Mouse (Mus musculus) embryo, embryonic 10.5 days (tissue): ENCODE results near the gene Ptges3l.
A peak's percentile ranks its signal among the peaks of the same experiment; 100 is the strongest.
"Not testable (repeated sequence)": the region's sequence is repeated elsewhere in the genome, so short reads cannot be mapped to it uniquely, and the experiment has no call there.

Source experiments
- DNase-seq: peaks from one replicate; pipeline ENCODE4 v3.0.0-alpha.2; 2015; ENCODE audit warnings: low spot score

Ptges3l gene

DNA sequence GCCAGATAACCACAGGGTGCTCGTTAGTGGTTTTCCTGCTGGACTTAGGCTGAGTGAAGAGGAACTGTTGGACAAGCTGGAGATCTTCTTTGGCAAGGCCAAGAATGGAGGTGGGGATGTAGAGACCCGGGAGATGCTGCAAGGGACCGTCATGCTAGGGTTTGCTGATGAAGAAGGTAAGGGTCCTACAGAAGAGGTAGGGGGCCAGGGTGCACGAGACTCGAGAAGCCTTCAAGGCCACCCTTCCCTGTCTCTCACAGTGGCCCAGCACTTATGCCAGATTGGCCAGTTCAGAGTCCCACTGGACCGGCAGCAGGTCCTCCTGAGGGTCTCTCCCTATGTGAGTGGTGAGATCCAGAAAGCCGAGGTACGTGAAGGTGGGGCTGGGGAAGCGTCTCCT is 32.5 kb upstream of the Ptges3l start:
- DNase-seq = no peak

DNA sequence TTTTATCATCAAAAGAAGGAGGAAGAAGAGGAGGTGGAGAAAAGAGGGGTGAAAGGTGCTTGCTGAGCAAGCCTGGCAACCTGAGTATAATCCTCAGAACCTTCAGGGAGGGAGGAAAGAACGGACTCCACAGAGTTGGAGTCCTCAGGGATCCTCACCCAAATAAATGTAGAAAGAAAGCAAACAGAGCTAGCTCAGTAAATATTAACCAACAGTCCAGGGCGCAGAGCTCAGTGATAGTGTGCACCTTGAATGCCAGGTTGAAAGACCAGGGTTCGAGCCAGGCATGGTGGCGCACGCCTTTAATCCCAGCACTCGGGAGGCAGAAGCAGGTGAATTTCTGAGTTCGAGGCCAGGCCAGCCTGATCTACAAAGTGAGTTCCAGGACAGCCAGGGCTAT is 30.5 kb upstream of the Ptges3l start:
- DNase-seq = no peak

DNA sequence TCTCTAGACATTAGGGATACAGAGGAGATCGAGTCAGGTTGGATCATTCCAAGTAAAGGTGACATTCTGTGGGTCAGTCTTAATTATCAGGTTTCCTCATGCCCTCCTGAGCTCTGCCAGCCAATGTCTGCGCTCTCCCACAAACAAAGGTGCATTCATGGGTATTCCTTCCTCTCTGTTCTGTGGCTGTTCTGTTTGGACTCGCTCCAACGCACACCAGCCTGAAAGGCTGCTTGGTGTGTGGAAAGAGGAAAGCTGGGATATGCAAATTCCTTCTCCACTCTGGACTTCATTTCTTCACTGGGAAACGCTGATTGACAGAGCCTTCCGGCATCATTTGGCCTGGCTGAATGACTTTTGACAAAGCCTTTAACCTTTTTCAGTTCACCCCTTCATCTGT is 29.6 kb upstream of the Ptges3l start:
- DNase-seq = no peak

DNA sequence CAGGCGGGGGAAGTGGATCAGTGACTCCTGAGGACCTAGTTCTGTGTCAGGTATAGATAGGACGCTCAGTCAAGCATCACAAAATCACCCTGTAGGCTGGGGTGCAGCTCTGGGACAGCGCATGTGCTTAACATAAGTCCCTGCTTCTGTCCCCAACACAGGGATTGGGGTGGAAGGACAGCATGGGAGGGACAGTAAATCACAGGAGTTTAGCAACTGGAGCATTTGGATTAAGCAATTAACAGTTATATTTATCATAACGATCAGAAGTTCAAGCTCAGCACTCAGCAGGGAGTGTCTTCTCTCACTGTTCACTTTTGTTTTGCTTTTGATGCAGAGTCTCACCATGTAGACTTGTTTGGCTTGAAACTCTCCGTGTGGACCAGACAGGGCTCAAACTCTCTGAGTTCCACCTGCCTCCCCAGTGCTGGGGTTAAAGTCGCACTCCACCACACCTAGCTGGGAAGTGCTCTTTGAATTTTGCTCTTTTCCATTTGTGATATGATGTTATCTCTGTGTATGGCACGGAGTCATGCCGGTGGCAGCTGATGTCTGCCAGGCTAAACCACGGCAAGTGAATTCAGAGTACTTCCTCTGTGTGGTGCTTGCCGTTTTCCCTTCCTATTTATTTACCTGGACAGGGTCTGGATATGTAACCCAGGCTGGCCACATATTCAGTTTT is 27.1 kb upstream of the Ptges3l start:
- DNase-seq = no peak

DNA sequence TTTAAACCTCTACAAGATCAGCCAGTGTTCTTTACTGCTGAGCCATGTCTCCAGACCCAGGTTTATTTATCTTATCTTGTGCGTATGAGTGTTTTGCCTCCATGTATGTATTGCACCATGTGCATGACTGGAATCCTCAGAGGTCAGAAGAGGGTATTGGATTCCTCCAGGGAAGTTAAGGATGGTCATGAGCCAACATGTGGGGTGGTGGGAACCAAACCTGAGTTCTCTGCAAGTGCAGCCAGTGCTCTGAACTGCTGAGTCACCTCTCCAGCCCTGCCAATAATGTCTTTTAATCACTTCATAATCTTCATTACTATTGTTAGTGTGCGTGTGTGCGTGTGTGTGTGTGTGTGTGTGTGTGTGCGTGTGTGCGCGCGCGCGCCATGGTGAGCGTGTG is 26.4 kb upstream of the Ptges3l start:
- no peak for DNase-seq

DNA sequence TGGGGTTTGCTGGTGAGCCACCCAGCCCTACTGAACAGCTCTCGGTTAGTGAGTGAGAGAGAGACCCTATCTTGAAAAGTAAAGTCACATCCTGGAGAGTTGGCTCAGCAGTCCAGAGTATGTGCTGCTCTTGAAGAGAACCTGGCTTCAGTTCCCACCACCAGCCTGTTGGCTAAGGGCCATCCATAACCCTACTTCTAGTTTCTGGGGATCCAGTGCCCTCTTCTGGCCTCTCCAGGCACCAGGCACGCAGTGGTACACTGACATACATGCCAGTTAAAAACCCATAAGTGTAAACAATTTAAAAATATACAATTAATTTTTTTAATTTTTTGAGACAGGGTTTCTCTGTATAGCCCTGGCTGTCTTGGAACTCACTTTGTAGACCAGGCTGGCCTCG is 25.3 kb upstream of the Ptges3l start:
- DNase-seq = no peak

DNA sequence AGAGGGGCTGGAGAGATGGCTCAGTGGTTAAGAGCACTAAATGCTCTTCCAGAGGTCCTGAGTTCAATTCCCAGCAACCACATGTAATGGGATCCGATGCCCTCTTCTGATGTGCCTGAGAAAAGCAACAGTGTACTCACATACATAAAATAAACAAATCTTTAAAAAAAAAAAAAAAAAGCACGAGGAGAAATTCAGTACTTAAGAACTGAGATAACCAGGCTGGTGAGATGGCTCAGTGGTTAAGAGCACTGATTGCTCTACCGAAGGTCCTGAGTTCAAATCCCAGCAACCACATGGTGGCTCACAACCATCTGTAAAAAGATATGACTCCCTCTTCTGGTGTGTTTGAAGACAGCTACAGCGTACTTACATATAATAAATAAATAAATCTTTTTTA is 24.5 kb upstream of the Ptges3l start:
- not testable (repeated sequence) for DNase-seq

DNA sequence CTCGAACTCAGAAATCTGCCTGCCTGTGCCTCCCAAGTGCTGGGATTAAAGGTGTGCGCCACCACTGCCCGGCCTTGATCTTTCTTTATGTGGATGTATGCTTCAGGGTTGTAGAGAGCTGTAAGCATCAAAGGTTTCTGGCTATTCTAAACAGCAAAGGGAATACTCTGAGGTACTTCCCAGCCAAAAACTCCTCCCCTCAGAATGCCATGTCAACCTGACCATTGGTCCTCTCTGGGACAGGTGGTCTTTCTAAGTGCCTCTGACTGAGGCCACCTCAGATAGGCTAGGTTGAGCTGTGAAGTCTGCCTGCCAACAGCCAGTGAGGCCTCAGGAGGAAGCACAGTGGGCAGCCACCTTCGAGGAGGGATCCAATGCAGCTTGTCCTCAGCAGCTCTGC is 23.8 kb upstream of the Ptges3l start:
- no peak for DNase-seq

DNA sequence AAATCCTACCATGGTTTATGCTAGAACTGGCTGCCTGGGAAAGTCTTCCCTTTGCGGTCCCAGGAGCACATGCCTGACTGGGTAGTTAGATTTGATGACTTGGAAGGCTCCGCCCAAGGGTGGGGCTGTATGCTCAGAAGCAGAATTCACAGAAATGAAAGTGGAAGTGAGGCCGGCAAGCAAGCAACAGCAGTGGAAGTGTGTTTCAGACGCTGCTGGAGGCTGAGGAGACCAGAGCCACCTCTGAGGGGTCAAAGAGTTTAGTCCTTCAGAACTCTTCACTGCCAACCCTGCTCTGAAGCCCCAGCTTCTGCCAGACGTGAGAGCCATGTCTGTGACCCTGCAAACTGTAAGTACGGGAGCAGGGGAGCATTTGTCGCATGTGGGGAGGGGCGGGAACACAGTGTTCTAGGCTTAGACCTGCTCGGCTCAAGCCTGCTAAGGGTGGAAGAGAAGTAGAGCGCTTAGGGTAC is 23.2 kb upstream of the Ptges3l start, which contains the start of gene Ifi35:
Gene Ifi35 (plus strand): TSS at position 134 of the 473 bp plus-strand sequence.
- DNase-seq = peak; percentile 49

DNA sequence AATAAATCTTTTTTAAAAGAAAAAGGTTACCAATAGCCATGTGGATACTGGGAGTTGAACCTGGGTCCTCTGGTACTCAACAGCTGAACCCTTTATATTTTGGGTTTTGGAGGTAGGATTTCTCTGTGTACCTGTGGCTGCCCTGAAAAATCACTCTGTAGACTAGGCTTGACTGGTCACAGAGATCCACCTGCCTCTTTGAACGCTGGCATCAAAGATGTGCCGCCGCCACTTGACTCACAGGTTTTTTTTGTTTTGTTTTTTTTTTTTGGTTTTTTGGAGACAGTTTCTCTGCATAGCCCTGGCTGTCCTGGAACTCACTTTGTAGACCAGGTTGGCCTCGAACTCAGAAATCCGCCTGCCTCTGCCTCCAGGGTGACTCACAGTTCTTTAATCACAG is 22.7 kb upstream of the Ptges3l start:
- no peak for DNase-seq

DNA sequence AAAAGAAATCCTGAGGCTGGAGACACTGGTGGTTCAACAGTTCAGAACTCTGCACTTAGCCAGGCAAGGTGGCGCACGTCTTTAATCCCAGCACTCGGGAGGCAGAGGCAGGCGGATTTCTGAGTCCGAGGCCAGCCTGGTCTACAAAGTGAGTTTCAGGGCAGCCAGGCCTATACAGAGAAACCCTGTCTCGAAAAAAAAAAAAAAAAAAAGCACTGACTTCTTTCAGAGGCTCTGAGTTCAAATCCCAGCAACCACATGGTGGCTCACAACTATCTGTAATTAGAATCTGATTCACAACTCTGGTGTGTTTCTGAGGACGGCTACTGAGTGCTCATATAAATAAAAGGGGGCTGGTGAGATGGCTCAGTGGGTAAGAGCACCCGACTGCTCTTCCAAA is 21.7 kb upstream of the Ptges3l start:
- not testable (repeated sequence) for DNase-seq

DNA sequence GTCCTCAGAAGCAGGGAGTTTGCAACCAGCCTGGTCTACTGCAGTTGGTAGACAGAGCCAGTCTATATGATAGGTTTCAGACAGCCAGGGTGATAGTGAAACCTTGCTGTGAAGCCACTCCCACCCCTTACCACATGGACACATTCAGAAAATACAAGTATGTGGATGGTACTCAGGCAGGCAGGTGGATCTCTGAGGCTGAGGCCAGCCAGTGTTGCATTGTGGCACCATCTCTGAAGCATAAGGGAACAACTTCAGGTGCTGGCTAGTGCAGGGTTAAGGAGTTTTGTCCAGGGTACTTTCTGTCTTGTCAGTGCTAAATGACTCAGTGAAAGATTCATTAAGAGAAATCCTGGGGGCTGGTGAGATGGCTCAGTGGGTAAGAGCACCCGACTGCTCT is 21.2 kb upstream of the Ptges3l start:
- DNase-seq = no peak

DNA sequence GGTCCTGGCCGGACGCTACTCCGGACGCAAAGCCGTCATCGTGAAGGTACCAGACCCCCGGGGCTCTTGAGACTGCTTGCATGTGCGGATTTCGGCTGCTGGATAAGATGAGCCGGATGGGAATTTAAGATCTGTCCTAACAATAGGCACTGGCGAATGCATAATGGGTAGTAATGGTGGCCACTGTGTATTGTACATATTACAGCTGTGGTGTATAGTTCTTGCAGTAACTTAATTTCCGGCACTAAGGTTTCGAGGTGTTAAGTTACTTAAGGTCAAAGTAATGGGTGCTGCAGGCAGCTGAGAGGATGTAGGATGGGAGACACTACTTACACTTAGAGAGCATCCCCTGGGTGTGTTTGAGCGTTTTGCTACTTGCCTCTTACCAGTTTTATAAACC is 17.6 kb upstream of the Ptges3l start:
- DNase-seq = no peak

DNA sequence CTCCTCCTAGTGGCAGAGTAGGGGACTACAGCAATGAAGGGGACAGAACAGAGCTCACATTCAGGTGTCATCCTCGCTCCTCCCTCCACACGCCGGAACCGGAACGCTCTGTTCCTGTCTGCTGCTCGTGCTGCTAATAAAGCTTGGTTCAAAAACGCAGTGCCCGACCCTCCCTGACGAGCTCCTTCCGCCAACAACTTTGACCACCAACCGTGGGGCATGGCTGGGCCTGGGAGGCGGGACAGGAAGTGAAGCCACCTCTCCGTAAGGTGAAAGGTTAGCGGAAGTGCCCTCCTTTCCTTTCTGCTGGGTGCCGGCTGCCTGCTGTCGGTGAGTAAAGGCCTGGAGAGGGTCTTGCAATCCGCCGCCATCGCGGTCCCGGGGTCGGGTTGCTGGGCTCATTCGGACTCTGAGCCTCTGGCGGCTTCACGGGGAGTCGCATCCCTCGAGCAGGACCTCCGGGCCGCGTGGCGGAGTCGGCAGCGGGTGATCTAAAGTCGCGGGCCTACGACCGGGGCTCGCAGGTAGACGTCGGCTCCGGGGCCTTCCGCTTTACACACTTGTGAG is 17.1 kb upstream of the Ptges3l start, which contains the start of gene Rpl27:
Gene Rpl27 (plus strand): TSS at position 172 of the 567 bp plus-strand sequence.
- DNase-seq = peak; percentile 99

DNA sequence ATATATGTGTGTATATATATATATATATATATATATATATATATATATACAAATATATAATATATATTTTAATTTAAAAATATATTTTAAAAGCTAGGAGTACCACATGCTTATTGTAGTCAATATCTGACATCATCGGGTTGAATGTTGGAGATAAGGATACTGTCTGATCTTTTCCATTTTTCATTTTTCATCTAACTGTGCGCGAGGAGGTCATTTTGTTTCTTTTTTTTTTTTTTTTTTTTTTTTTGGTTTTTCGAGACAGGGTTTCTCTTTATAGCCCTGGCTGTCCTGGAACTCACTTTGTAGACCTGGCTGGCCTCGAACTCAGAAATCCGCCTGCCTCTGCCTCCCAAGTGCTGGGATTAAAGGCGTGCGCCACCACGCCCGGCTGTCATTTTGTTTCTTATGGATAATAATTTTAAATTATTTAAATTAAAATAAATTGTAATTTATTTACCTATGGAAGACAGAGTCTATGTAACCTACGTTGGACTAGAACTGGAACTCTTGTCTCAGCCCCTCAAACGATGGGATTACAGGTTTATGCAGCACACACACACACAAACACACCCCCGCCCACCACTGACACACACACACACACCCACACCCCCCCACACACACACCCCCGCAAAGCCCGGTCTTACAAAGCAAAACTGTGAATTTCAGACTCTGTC is 16.5 kb upstream of the Ptges3l start:
- not testable (repeated sequence) for DNase-seq

DNA sequence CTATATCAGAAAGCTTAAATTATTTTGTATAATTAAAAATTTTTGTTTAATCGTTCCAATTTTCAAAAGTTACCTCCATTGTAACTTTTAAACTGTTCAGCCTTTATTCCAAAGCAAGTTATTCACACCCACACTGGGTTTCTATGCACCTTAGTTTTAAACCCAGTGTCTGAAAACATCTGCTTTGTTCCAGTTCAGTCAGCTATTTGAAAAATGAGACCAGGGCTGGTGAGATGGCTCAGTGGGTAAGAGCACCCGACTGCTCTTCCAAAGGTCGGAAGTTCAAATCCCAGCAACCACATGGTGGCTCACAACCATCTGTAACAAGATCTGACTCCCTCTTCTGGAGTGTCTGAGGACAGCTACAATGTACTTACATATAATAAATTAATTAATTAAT is 12.9 kb upstream of the Ptges3l start:
- DNase-seq = not testable (repeated sequence)

DNA sequence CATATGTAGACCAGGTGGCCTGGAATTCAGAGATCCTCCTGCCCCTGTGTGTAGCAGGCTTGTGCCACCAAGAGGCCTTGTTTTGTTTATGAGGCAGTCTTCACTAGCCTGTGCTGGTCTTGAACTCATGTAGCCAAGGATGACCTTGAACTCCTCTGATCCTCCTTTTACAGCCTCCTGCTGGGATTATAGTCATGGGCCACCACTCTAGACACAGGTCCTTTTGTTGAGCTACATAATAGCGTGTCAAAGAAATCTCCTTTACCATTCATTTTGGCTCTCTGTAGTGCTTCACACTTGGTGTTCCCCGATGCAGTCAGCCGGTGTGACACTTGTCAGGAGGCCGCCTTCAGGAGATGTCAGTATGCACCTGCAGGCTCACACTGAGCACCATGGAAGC is 11.8 kb upstream of the Ptges3l start:
- DNase-seq = no peak

DNA sequence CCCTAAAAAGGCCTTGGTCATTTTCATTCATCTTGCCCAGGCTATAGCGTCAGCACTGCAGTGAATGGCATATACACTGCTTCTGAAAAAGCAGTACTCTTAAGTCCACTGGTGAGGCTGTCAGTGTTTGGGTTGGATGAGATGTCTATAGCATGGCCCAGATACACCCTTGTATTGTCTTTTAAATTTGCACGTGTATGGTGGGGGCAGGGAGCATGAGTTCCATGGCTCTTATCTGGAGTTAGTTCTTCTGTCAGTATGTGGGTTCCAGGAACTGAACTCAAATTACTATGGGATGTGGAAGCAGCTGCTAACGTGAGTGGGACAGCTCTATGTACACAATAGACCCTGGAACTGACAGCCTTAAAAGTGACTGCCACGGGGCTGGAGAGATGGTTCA is 10.7 kb upstream of the Ptges3l start:
- no peak for DNase-seq

DNA sequence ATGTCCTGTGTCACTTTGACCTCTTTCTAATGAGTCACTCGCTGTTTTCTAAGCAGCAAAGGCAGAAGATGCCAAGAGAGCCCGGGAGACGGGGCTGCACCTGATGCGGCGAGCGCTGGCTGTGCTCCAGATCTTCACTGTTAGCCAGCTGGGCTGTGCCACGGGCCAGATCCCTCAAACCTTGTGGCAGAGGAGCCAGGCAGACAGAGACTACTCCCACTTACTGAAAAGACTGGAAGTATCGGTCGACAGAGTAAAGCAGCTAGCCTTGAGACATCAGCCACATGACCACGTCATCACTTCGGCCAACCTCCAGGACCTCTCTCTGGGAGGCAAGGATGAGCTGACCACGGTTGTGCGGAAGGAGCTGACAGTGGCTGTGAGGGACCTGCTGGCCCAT is 8.3 kb upstream of the Ptges3l start:
- no peak for DNase-seq

DNA sequence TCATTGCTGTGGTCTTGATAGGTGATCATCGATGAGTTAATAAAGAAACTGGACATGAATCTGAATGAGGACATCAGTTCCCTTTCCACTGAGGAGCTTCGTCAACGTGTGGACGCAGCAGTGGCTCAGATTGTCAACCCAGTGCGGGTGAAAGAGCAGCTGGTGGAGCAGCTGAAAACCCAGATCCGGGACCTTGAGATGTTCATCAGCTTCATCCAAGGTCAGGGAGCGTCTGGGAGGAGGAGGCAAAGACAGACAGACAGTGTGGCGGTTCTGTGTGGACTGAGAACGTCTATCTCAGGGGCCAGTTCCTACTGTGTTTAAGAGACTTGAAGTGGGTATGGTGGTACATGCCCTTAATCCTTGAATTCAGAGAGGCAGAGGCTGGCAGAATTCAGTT is 6.2 kb upstream of the Ptges3l start:
- no peak for DNase-seq

DNA sequence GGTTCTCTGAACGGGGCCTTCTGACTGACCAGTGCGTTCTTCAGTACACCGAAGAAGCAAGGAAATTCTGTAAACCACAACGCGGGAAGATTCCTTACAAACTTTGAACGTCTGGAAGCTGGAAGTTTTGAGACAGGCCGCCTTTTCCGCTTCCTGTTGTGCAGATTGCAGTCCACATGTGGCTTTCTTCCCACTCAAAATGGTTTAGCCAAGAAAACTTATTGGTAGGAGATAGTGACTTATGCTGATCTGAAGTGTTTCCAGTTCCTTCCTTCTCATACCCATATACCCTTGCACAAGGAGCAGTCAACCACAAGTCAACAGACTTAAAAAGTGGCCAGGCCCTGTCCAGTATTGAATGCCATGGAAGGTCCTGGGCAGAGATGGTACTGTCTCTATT is 1.0 kb upstream of the Ptges3l start:
- no peak for DNase-seq

DNA sequence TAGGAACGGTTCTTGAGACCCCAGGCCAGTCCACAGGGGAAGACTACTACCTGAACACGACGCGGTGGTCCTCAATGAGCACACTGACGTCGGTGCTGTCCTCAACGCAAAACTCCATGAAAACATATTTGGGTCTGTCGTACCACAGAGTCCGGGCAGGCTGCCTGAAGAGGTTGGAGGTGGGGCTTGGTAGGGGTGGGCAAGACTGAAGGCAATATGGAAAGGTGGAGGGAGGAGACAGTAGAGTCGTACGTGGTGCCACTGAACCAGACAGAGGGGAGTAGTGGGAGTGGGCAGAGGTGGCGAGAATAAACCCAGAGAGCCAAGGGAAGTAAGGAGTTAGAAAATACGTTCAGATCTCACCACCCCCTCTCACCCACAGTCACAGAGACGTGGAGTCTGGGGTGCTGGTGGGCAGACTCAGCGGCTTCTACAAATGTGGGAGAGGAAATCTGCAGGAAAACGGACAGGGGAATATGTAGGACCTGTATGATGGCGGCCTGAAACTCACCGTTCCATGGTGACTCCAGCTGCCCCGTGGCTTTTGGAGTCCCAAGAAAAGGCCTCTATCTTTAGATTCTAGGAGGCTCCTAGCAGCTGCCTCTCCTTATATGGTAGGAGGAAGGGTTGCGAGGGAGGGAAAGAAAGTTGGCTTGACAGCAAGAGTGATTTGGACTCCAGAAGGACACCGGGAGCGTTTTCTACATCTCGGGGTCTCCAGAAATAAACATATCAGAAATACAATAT is 855 bp downstream of the Ptges3l start, which contains the start of gene Gm27029:
Gene Gm27029 (minus strand): TSS at position 692 of the 747 bp plus-strand sequence.
- DNase-seq = no peak

DNA sequence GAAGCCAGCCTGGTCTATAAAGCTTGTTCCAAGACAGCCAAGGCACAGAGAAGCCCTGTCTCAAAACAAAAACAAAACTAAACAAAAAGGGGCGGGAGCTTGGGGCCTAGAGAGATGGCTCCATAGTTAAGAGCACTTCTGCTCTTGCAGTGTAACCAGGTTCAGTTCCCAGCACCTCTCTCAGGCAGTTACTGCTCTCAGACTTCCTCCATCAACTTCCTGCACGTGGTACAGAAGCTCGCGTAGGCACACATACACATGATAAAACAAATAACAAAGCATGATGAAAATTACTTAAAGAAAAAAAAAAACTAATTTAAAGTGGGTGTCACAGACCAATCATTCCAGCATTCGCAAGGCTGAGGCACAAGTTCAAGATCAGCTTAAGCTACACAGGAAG is 5.0 kb downstream of the Ptges3l start:
- no peak for DNase-seq
